Mouse (Mus musculus): Measurements from ENCODE around the gene Usp2. TPM values are rescaled to one million over a fixed set of nuclear protein-coding genes. Genes with fewer than 3 reads are reported as not detected.

Gene Usp2
- total and polyA plus RNA-seq, 3 experiments = 3.6 to 13.9 TPM; not detected in 1

DNA sequence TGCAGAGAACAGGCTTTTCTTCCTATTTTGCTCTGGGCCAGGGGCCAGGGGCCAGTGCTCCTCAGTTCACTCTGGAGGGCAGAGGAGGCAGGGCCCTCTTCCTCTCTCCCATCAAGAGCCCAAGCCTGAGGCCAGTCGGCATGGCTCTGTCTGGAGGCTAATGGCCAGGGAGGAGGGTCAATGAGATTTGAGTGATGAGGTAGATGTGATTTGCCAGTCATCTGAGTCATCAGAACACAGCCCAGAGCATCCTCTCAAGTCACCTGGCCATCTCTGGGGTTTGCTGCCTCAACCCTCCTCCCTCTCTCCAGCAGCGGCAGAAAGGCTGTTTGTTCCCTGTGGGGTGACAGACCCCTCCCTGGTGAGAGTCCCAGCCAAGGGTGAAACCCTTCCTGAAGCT is 66.5 kb downstream of the Usp2 start:
- DNase-seq (ENCODE audit: low read depth, low spot score) = no peak
- H3K4me3 ChIP-seq (ENCODE audit: control insufficient read depth in 1 of 2, insufficient read depth in 1 of 2, low read depth in 2 of 2, low read length in 2 of 2) = no peak overlapping the region
- no peak overlapping the region for H3K9ac ChIP-seq (ENCODE audit: control insufficient read depth, low read depth, low read length, poor library complexity, severe bottlenecking)
- H3K27ac ChIP-seq (ENCODE audit: control insufficient read depth, low read depth, low read length) = no peak overlapping the region
- H3K9me3 ChIP-seq (replicated peaks; ENCODE audit: insufficient read depth, low read length) = no peaks in the 10 kb centered on the region
- H3K4me1 ChIP-seq (ENCODE audit: control insufficient read depth in 1 of 2, insufficient read depth in 2 of 2, low read length in 2 of 2) = peaks cover 0 to 18% of the 10 kb centered on the region in 2 experiments; a peak in 3 of 4 replicates
- no peaks in the 10 kb centered on the region for H3K79me2 ChIP-seq (ENCODE audit: control insufficient read depth, insufficient read depth, low read length, poor library complexity)
- H3K27me3 ChIP-seq (ENCODE audit: control insufficient read depth in 1 of 2, insufficient read depth in 2 of 2, low read length in 2 of 2) = peaks cover 22 to 24% of the 10 kb centered on the region in 2 experiments
- peaks cover 0 to 8% of the 10 kb centered on the region in 2 experiments; a peak in 1 of 4 replicates for H3K36me3 ChIP-seq (ENCODE audit: control insufficient read depth in 1 of 2, insufficient read depth in 2 of 2, low read length in 2 of 2)
- TF ChIP-seq POLR2AphosphoS5 (IDR thresholded peaks at IDR 0.05; ENCODE audit: borderline replicate concordance, low read depth, low read length) = no peak
- TF ChIP-seq TCF12 (IDR thresholded peaks at IDR 0.05; ENCODE audit: low read depth, low read length) = no peak
- no peak for TF ChIP-seq MYB (IDR thresholded peaks at IDR 0.05; ENCODE audit: low read depth, low read length)
- TF ChIP-seq HCFC1 (IDR thresholded peaks at IDR 0.05; ENCODE audit: low read depth, low read length) = no peak

DNA sequence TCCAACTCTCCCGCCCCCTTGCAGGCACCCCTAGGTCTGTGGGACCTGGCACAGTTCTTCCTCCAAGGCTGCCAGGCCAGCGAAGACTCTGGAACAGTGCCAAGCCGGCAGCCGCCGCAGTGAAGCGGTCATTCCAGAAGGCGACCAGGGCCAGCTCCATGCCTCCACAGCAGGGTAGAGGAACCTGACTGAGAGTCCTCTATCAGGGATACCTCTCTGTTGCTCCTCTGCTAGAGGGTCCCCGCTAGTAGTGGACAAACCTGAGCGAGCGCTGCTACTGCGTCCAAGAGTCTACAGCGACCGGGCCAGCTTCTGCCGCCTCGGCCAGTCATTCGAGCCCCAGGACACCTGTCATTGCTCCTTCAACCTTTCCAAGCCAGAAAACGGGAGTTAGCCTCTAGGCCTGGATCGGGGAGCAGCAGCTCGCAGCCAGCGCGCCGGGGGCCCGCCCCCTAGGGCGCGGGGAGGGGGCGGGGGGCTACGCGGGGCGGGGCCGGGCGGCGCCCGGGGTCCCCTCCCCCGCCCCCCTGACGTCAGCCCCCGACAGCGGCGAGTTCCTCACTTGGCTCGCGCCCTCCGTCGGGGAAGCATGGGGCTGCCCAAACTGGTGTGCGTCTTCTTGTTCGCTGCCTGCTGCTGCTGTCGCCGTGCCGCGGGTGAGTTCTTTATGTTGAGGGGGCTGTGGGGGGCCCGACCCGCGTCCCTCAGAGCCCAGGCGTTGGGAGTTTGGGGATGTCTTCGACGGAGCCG is 67.5 kb downstream of the Usp2 start, which contains the start of gene Mcam:
Gene Mcam, plus strand, starts transcription at position 369 of the 750 bp plus-strand sequence.
- H3K4me1 ChIP-seq (ENCODE audit: control insufficient read depth in 1 of 2, insufficient read depth in 2 of 2, low read length in 2 of 2) = peaks cover 0 to 12% of the 10 kb centered on the region in 2 experiments; a peak in 3 of 4 replicates
- no peak within 1 kb of the TSS for H3K9ac ChIP-seq (ENCODE audit: control insufficient read depth, low read depth, low read length, poor library complexity, severe bottlenecking)

More for the DNA sequence above, 67.5 kb downstream of the Usp2 start, which contains the start of gene Mcam:
- Histone ChIP-seq H3K27ac (ENCODE audit: control insufficient read depth, low read depth, low read length) (no peak within 1 kb of the TSS), H3K4me3 (ENCODE audit: control insufficient read depth in 1 of 2, insufficient read depth in 1 of 2, low read depth in 2 of 2, low read length in 2 of 2) (peak within 1 kb of the TSS in 1 of 2 experiments; percentile 5; a peak in 1 of 4 replicates), H3K9me3 (replicated peaks; ENCODE audit: insufficient read depth, low read length) (no peaks in the 10 kb centered on the region), H3K27me3 (ENCODE audit: control insufficient read depth in 1 of 2, insufficient read depth in 2 of 2, low read length in 2 of 2) (peaks cover 22 to 24% of the 10 kb centered on the region in 2 experiments), H3K79me2 (ENCODE audit: control insufficient read depth, insufficient read depth, low read length, poor library complexity) (no peaks in the 10 kb centered on the region), H3K36me3 (ENCODE audit: control insufficient read depth in 1 of 2, insufficient read depth in 2 of 2, low read length in 2 of 2) (peaks cover 0 to 6% of the 10 kb centered on the region in 2 experiments; a peak in 1 of 4 replicates)
- DNase-seq (ENCODE audit: low read depth, low spot score) = peak; percentile 34
- TF ChIP-seq ZC3H11A (IDR thresholded peaks at IDR 0.05; ENCODE audit: low read depth, low read length) = no peak
- no peak for TF ChIP-seq USF1 (IDR thresholded peaks at IDR 0.05; ENCODE audit: low read depth, low read length)
- TF ChIP-seq POLR2AphosphoS2 (IDR thresholded peaks at IDR 0.05; ENCODE audit: low read length) = no peak
- TF ChIP-seq EP300 (IDR thresholded peaks at IDR 0.05; ENCODE audit: low read depth in 1 of 2, low read length in 2 of 2) = no peak
- TF ChIP-seq USF2 (IDR thresholded peaks at IDR 0.05; ENCODE audit: borderline replicate concordance in 1 of 2, insufficient read depth in 1 of 2, low read depth in 1 of 2, low read length in 2 of 2) = no peak
- TF ChIP-seq KAT2A (conservative IDR thresholded peaks at IDR 0.05; ENCODE audit: low read depth, low read length) = no peak
- TF ChIP-seq MEF2A (IDR thresholded peaks at IDR 0.05; ENCODE audit: extremely low read depth, insufficient replicate concordance, low read depth, low read length, poor library complexity, severe bottlenecking) = no peak
- TF ChIP-seq TAL1 (IDR thresholded peaks at IDR 0.05; ENCODE audit: low read length) = no peak
- TF ChIP-seq NRF1 (IDR thresholded peaks at IDR 0.05; ENCODE audit: insufficient read depth, low read depth, low read length, poor library complexity, severe bottlenecking) = no peak
- TF ChIP-seq BHLHE40 (IDR thresholded peaks at IDR 0.05; ENCODE audit: borderline replicate concordance, low read depth, low read length) = no peak
- TF ChIP-seq RAD21 (IDR thresholded peaks at IDR 0.05; ENCODE audit: low read depth, low read length) = no peak
- no peak for TF ChIP-seq MYB (IDR thresholded peaks at IDR 0.05; ENCODE audit: low read depth, low read length)
- no peak for TF ChIP-seq ZNF384 (IDR thresholded peaks at IDR 0.05; ENCODE audit: low read depth, low read length)
- no peak for TF ChIP-seq NELFE (IDR thresholded peaks at IDR 0.05; ENCODE audit: low read depth, low read length)
- no peak for TF ChIP-seq MXI1 (IDR thresholded peaks at IDR 0.05; ENCODE audit: low read depth, low read length)
- no peak for TF ChIP-seq JUND (IDR thresholded peaks at IDR 0.05; ENCODE audit: low read depth, low read length)

Measured in MEL (cell line).